Mouse (Mus musculus): ENCODE measurements around the gene Plvap. TPM values are rescaled to one million over a fixed set of nuclear protein-coding genes. Genes with fewer than 3 reads are reported as not detected.

Plvap gene
- total and polyA plus RNA-seq, 3 experiments: 11.7 to 20.4 TPM; not detected in 1

GRCm38 (mm10) chr8:71554001-71554400 is 42.4 kb upstream of the Plvap start:
- H3K36me3 ChIP-seq (ENCODE audit: control insufficient read depth in 1 of 2, insufficient read depth in 2 of 2, low read length in 2 of 2): peaks cover 0 to 11% of the 10 kb centered on the region in 2 experiments; a peak in 2 of 4 replicates
- no peak overlapping the region for H3K9ac ChIP-seq (ENCODE audit: control insufficient read depth, low read depth, low read length, poor library complexity, severe bottlenecking)
- H3K9me3 ChIP-seq (replicated peaks; ENCODE audit: insufficient read depth, low read length): no peaks in the 10 kb centered on the region
- no peaks in the 10 kb centered on the region for H3K79me2 ChIP-seq (ENCODE audit: control insufficient read depth, insufficient read depth, low read length, poor library complexity)
- H3K27me3 ChIP-seq (ENCODE audit: control insufficient read depth in 1 of 2, insufficient read depth in 2 of 2, low read length in 2 of 2): no peaks in the 10 kb centered on the region
- no peak for TF ChIP-seq ZMIZ1 (IDR thresholded peaks at IDR 0.05; ENCODE audit: low read depth, low read length)
- TF ChIP-seq JUND (IDR thresholded peaks at IDR 0.05; ENCODE audit: low read depth, low read length): peak; percentile 90; the same call in 1 of the 2 replicates
- no peak for DNase-seq (ENCODE audit: low read depth, low spot score)
- H3K4me1 ChIP-seq (ENCODE audit: control insufficient read depth in 1 of 2, insufficient read depth in 2 of 2, low read length in 2 of 2): peaks cover 5 to 27% of the 10 kb centered on the region in 2 experiments
- H3K27ac ChIP-seq (ENCODE audit: control insufficient read depth, low read depth, low read length): peak overlapping the region; percentile 38
- no peak overlapping the region for H3K4me3 ChIP-seq (ENCODE audit: control insufficient read depth in 1 of 2, insufficient read depth in 1 of 2, low read depth in 2 of 2, low read length in 2 of 2)

GRCm38 (mm10) chr8:71552770-71553169 is 41.2 kb upstream of the Plvap start:
- H3K4me1 ChIP-seq (ENCODE audit: control insufficient read depth in 1 of 2, insufficient read depth in 2 of 2, low read length in 2 of 2): peaks cover 5 to 23% of the 10 kb centered on the region in 2 experiments
- H3K4me3 ChIP-seq (ENCODE audit: control insufficient read depth in 1 of 2, insufficient read depth in 1 of 2, low read depth in 2 of 2, low read length in 2 of 2): no peak overlapping the region
- H3K9me3 ChIP-seq (replicated peaks; ENCODE audit: insufficient read depth, low read length): no peaks in the 10 kb centered on the region
- H3K36me3 ChIP-seq (ENCODE audit: control insufficient read depth in 1 of 2, insufficient read depth in 2 of 2, low read length in 2 of 2): peaks cover 0 to 8% of the 10 kb centered on the region in 2 experiments; a peak in 2 of 4 replicates
- H3K79me2 ChIP-seq (ENCODE audit: control insufficient read depth, insufficient read depth, low read length, poor library complexity): no peaks in the 10 kb centered on the region
- TF ChIP-seq E2F4 (IDR thresholded peaks at IDR 0.05; ENCODE audit: borderline replicate concordance, low read depth, low read length) (no peak), ETS1 (IDR thresholded peaks at IDR 0.05; ENCODE audit: low read depth, low read length) (no peak), ELF1 (IDR thresholded peaks at IDR 0.05; ENCODE audit: low read depth, low read length) (no peak), SIN3A (IDR thresholded peaks at IDR 0.05; ENCODE audit: low read length) (no peak), POLR2A (IDR thresholded peaks at IDR 0.05; ENCODE audit: control insufficient read depth in 1 of 2, insufficient read depth in 1 of 2, low read depth in 1 of 2, low read length in 2 of 2, poor library complexity in 1 of 2) (no peak), CTCF (IDR thresholded peaks at IDR 0.05 in 2 of 3, conservative IDR thresholded peaks at IDR 0.05 in 1 of 3; ENCODE audit: control insufficient read depth in 1 of 3, insufficient read depth in 1 of 3, low read depth in 2 of 3, low read length in 3 of 3, poor library complexity in 1 of 3, severe bottlenecking in 1 of 3) (no peak), ZMIZ1 (IDR thresholded peaks at IDR 0.05; ENCODE audit: low read depth, low read length) (no peak), USF2 (IDR thresholded peaks at IDR 0.05; ENCODE audit: borderline replicate concordance in 1 of 2, insufficient read depth in 1 of 2, low read depth in 1 of 2, low read length in 2 of 2) (no peak), EP300 (IDR thresholded peaks at IDR 0.05; ENCODE audit: low read depth in 1 of 2, low read length in 2 of 2) (no peak), TCF12 (IDR thresholded peaks at IDR 0.05; ENCODE audit: low read depth, low read length) (no peak), NELFE (IDR thresholded peaks at IDR 0.05; ENCODE audit: low read depth, low read length) (no peak), MYC (IDR thresholded peaks at IDR 0.05; ENCODE audit: low read depth, low read length) (no peak), MAFK (IDR thresholded peaks at IDR 0.05; ENCODE audit: borderline replicate concordance, low read depth, low read length) (no peak)
- no peak for DNase-seq (ENCODE audit: low read depth, low spot score)
- H3K27me3 ChIP-seq (ENCODE audit: control insufficient read depth in 1 of 2, insufficient read depth in 2 of 2, low read length in 2 of 2): no peaks in the 10 kb centered on the region
- no peak overlapping the region for H3K9ac ChIP-seq (ENCODE audit: control insufficient read depth, low read depth, low read length, poor library complexity, severe bottlenecking)
- H3K27ac ChIP-seq (ENCODE audit: control insufficient read depth, low read depth, low read length): no peak overlapping the region

GRCm38 (mm10) chr8:71550754-71551153 is 39.2 kb upstream of the Plvap start:
- H3K36me3 ChIP-seq (ENCODE audit: control insufficient read depth in 1 of 2, insufficient read depth in 2 of 2, low read length in 2 of 2): peaks cover 0 to 8% of the 10 kb centered on the region in 2 experiments; a peak in 2 of 4 replicates
- no peaks in the 10 kb centered on the region for H3K27me3 ChIP-seq (ENCODE audit: control insufficient read depth in 1 of 2, insufficient read depth in 2 of 2, low read length in 2 of 2)
- H3K9me3 ChIP-seq (replicated peaks; ENCODE audit: insufficient read depth, low read length): no peaks in the 10 kb centered on the region
- H3K4me3 ChIP-seq (ENCODE audit: control insufficient read depth in 1 of 2, insufficient read depth in 1 of 2, low read depth in 2 of 2, low read length in 2 of 2): no peak overlapping the region
- no peak for DNase-seq (ENCODE audit: low read depth, low spot score)
- TF ChIP-seq POLR2AphosphoS2 (IDR thresholded peaks at IDR 0.05; ENCODE audit: low read length): no peak
- TF ChIP-seq TAL1 (IDR thresholded peaks at IDR 0.05; ENCODE audit: low read length): no peak
- TF ChIP-seq RCOR1 (IDR thresholded peaks at IDR 0.05; ENCODE audit: low read depth, low read length): no peak
- TF ChIP-seq BHLHE40 (IDR thresholded peaks at IDR 0.05; ENCODE audit: borderline replicate concordance, low read depth, low read length): no peak
- no peak for TF ChIP-seq SIN3A (IDR thresholded peaks at IDR 0.05; ENCODE audit: low read length)
- no peak for TF ChIP-seq USF2 (IDR thresholded peaks at IDR 0.05; ENCODE audit: borderline replicate concordance in 1 of 2, insufficient read depth in 1 of 2, low read depth in 1 of 2, low read length in 2 of 2)
- no peak for TF ChIP-seq POLR2AphosphoS5 (IDR thresholded peaks at IDR 0.05; ENCODE audit: borderline replicate concordance, low read depth, low read length)
- no peak for TF ChIP-seq SMC3 (IDR thresholded peaks at IDR 0.05; ENCODE audit: low read depth, low read length)
- TF ChIP-seq ZKSCAN1 (IDR thresholded peaks at IDR 0.05; ENCODE audit: low read depth, low read length): no peak
- no peak for TF ChIP-seq MAFK (IDR thresholded peaks at IDR 0.05; ENCODE audit: borderline replicate concordance, low read depth, low read length)
- no peak for TF ChIP-seq CHD1 (IDR thresholded peaks at IDR 0.05; ENCODE audit: low read depth, low read length)
- TF ChIP-seq GATA1 (IDR thresholded peaks at IDR 0.05; ENCODE audit: low read depth, low read length): no peak
- no peak for TF ChIP-seq ETS1 (IDR thresholded peaks at IDR 0.05; ENCODE audit: low read depth, low read length)
- no peak for TF ChIP-seq ZC3H11A (IDR thresholded peaks at IDR 0.05; ENCODE audit: low read depth, low read length)
- no peak overlapping the region for H3K27ac ChIP-seq (ENCODE audit: control insufficient read depth, low read depth, low read length)
- H3K79me2 ChIP-seq (ENCODE audit: control insufficient read depth, insufficient read depth, low read length, poor library complexity): no peaks in the 10 kb centered on the region
- no peak overlapping the region for H3K9ac ChIP-seq (ENCODE audit: control insufficient read depth, low read depth, low read length, poor library complexity, severe bottlenecking)
- peaks cover 5 to 23% of the 10 kb centered on the region in 2 experiments for H3K4me1 ChIP-seq (ENCODE audit: control insufficient read depth in 1 of 2, insufficient read depth in 2 of 2, low read length in 2 of 2)

Measured in MEL (cell line).